Mouse (Mus musculus) regulatory T cell (primary cell): Measurements from ENCODE around the gene Camk2b.

Experiments
- in situ Hi-C: fragments of 300-600 bp; cut with MboI, MseI; formaldehyde crosslinking; loops from one replicate; pipeline ENCODE4 v1.15.1; 2025; ENCODE audit warnings: high pct_unique_total_duplicates

The Camk2b gene

DNA sequence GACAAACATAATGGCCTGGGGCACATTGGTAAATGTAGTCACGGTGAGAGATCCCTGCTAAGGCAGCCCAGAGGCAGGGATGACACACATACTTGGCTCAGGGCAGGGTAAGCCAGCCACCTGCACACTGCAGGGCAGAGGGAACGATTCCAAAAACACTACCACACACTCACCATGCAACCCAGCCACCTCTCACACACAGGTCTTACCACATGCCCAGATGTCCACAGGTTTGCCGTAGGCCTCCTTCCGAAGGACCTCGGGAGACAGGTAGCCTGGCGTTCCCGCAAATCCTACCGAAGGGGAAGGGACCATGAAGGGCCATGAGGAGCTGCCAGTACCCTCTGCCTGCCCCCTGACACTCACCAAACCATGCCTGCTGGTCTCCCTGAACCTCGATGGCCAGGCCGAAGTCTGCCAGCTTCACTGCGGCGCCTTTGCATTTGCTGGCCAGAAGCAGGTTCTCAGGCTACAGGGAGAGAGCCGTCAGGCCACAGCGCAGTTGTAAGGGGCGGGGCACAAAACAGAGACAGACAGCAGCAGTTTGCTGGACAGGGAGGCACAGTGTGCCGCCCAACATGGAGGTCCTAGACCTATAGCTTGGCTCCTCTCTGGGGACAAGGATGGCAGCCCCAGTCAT is 76.1 kb downstream of the Camk2b start:
- in situ Hi-C loops: loop anchor here (5.0 kb wide), 1 partner anchor 37 kb away; no protein-coding TSS in a partner anchor

GRCm38 (mm10) chr11:5988126-5988525 is 78.0 kb downstream of the Camk2b start:
- in situ Hi-C loops: no loop called here

DNA sequence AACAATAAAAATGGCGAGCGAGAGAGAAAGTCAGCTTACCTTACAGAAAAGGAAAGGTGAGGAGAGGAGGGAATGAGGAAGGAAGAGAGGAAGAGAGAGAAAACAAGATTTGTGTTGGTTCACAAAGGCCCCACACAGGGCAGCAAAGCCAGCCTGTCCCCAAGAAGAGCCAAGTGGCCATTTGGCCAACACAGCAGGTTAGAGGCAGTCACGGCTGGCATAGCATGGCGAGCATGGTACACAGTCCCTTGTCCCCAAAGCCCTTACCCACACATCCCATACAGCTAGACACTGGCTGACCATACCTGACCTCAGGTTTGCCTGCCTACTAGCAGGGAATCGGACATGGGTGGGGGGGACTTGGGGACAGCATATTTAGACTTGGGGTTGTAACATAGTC is 82.5 kb downstream of the Camk2b start:
- in situ Hi-C loops: no loop called here

GRCm38 (mm10) chr11:5981323-5981722 is 84.8 kb downstream of the Camk2b start:
- in situ Hi-C loops: no loop called here

GRCm38 (mm10) chr11:5980561-5980960 is 85.6 kb downstream of the Camk2b start:
- in situ Hi-C loops: no loop called here

GRCm38 (mm10) chr11:5980108-5980507 is 86.1 kb downstream of the Camk2b start:
- in situ Hi-C loops: no loop called here

GRCm38 (mm10) chr11:5979088-5979487 is 87.1 kb downstream of the Camk2b start:
- in situ Hi-C loops: loop anchor here (5.0 kb wide), 1 partner anchor 52 kb away; no protein-coding TSS in a partner anchor

GRCm38 (mm10) chr11:5976106-5976505 is 90.1 kb downstream of the Camk2b start:
- in situ Hi-C loops: loop anchor here (5.0 kb wide), 1 partner anchor 49 kb away; no protein-coding TSS in a partner anchor

- in situ Hi-C loops: loop anchor here (5.0 kb wide), 1 partner anchor 48 kb away; no protein-coding TSS in a partner anchor
Measured at GRCm38 (mm10) chr11:5975068-5975467, 91.1 kb downstream of the Camk2b start.

- in situ Hi-C loops: no loop called here
Measured at GRCm38 (mm10) chr11:5974053-5974452, 92.1 kb downstream of the Camk2b start.

DNA sequence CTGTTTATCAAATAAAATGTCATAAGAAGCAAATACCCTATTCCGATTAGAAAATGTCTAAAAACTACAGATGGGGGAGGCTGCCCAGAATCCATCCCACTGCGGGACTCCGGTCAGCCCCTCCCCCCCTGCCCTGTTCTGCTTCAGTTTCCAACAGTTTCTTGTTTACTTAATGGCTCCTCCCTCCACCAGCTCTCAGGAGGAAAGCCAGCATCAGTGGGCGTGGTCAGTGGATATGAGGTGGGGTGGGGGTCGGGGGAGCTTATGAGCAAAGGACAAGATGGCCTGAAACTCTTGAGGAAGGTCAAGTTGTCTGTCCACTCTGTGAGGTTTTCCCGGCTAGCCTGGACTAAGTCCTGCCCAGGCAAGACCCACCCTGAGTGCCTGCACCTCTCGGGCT is 93.0 kb downstream of the Camk2b start:
- in situ Hi-C loops: no loop called here

DNA sequence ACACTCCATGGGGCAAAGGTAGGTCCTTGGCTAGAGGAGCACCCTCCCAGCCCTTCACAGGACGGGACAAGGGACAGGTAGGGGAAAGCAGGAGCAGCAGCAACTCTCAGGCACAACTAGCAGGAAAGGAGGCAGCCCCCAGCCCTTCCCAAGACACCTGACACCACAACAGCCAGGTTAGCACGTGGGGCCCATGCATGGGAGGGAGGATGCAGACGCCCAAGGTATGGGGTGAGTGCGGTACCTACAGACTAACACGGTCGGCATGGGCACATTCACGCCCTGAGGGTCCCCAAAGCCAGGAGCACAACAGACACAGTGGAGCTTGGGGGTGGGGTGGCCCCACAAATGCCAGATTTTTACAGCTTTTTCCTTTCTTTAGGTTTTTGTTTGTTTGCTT is 95.0 kb downstream of the Camk2b start:
- in situ Hi-C loops: no loop called here

- in situ Hi-C loops: no loop called here
Measured at GRCm38 (mm10) chr11:5968223-5968622, 97.9 kb downstream of the Camk2b start.

DNA sequence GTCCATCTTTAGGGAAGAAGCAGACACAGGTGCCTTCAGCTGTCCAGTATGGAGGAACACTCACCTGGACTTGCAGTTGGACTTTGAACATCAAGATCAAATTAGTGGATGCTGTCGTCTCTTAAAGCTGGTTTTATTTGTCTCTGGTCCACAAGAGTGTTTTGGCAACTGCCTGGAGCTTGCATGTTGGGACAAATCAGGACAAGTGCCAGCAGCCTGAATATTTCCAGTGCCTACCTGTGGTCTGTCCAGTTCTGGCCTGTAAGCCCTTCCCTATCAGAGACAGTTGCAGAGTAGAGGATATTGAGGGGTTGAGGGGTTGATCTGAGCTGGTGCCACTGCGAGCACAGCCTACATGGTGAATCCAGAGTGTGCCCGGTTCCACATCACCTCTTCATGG is 99.4 kb downstream of the Camk2b start:
- in situ Hi-C loops: no loop called here

- in situ Hi-C loops: no loop called here
Measured at GRCm38 (mm10) chr11:5965865-5966264, 100.3 kb downstream of the Camk2b start.

DNA sequence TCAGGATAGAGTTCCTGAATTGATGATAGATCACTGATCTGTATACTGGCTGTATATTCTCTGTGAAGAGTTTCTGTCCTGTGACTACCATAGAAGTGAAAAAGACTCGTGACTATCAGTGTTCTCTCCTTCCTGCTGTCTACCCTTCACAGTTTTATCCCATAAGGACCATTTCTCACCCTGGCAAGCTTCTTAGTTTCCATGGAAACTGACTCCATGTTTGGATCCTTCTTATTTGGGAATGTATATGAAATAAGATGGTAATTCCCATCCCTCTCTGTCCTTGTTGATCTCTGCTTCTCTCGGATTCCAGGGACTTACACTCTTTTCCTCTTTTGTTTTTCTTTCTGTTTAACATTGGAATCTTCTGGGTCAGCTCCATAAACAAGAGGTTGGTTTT is 106.1 kb downstream of the Camk2b start:
- in situ Hi-C loops: no loop called here

DNA sequence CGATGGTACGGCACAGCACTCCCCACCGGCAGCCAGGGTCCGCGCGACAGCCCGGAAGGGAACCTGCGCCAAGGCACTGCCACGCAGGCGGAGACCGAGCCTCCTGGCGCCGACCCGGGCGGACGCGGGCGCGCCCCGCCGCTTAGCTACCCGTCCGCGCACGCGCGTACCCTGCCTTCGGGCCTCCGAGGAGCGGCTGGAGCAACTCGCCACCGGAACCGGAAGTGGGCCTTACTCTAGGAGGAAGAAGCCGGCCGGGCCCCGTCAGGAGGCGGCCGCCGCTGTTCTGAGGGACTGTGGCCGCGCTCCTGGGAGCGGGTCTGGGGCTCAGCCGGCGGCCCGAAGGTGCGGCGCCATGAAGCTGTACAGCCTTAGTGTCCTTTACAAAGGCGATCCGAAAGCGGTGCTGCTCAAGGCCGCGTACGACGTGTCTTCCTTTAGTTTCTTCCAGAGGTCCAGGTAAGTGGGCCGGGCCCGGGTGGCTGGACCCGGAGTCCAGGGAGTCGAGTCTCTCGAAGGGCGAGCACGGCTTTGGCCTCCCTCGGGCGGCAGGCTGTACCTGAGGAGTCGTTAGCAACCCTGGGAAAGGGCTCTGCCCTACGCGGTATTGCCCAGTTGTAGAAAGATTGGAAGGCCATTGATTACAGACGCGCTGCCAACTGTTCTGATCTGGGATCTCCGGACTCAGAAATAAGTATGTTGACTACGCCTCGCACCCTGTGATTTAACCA is 110.5 kb downstream of the Camk2b start, which contains the start of gene Ykt6:
Ykt6 (plus strand) TSS at position 148 of the 731 bp plus-strand sequence.
- in situ Hi-C loops: no loop called here

DNA sequence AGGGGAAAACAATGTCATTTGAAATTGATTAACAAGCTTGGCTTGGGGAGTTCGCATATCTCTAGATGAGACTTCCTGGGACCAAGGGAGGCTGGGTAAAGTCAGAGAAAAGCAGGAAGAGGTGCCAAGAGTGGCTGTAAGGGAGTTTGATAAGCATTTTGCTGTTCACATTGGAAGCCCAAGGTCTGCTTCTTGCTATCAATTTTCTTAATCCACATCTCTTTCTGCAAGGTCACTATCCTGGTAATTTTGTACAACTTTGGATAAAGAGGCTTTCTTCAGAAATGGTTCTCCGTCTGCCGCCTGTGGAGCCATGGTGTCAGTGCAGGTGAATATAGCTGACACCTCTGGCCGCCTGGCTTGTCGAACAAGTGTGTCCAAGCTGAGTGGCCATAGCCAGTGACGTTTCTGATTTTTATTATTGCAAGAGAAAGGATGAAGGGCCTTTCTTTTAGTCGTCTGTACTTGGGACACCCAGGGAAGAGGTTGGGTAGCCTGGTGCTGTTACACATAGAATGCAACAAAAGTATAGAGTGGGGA is 111.1 kb downstream of the Camk2b start:
- in situ Hi-C loops: no loop called here

DNA sequence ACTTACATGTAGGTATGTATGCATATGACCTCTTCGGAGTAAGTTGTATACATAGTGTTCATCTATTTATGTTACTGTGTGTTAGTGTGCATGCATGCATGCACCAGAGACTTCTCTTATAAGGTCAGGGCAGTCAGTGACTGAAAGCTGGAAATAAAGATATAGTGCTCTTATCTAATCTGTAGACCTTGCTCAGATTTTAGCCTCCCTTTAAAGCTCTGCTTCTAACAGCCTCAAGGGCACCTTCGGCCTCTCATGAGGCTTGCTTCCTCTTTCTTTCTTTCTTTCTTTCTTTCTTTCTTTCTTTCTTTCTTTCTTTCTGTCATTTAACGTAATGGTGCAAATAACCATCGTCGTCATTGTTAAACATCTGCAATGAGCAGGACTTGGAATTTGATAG is 111.7 kb downstream of the Camk2b start:
- in situ Hi-C loops: no loop called here

DNA sequence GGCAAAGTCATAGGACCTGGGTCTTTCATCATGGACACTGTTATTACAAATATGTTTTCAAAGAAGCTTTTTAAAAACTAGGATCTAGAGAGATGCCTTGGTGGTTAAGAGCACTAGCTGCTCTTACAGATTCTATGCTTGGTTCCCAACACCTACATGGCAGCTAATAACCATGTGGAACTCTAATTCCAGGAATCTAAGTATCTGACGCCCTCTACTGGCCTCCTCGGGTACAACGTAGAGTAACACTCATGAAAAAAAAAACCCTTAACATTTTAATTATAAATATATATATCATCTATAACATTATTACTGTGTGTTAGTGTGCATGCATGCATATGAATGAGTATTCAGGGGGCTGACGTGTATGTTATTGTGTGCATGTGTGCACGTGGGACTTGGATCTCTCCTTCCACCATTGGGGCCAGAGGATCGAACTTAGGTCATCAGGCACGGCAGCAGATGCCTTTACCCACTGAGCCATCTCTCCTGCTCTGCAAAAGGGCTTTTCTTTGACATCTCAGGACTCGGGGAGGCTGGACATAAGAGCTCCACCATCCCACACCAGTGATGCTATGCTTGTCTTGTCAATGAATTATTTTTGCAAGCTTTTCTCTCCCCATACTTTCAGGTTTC is 112.9 kb downstream of the Camk2b start:
- in situ Hi-C loops: no loop called here

DNA sequence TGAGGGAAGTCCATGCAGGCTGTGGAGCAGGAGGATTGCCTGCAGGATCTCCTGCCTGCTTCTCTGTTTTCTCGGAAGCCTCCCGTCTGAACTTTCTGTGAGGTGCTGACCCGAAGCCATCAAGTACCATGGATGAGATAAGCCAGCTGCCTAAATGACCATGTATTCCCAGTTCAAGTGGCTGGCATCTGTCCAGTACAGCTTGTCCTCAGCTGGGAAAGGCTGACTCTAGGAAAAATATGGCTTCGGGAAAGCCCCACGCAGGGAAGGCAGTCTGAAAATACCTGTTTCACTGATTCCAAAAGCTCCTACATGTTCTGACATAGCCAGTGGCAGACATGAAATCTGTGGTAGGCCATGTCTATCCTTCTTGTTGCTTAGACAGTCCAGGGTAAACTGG is 113.7 kb downstream of the Camk2b start:
- in situ Hi-C loops: no loop called here
